Mouse (Mus musculus): ENCODE measurements around the gene Emilin3.

GRCm38 (mm10) chr2:160911558-160912201, 448 bp downstream of the Emilin3 start:
- TF ChIP-seq MAX (IDR thresholded peaks at IDR 0.05; ENCODE audit: low read depth) (no peak), POLR2A (IDR thresholded peaks at IDR 0.05; ENCODE audit: insufficient read length, low read depth) (no peak), CEBPB (IDR thresholded peaks at IDR 0.05; ENCODE audit: insufficient read depth, poor library complexity, severe bottlenecking) (no peak)

Data from myocyte (in vitro differentiated cells).